Mouse (Mus musculus): Measurements from ENCODE around the gene Neurl1a. TPM values are rescaled to one million over a fixed set of nuclear protein-coding genes. Genes with fewer than 3 reads are reported as not detected.
A peak's percentile ranks its signal among the peaks of the same experiment; 100 is the strongest.

Gene Neurl1a
- polyA plus RNA-seq, 1 experiment from 2014 or later, result 1.3 TPM

GRCm38 (mm10) chr19:47285581-47285980 is 107.0 kb downstream of the Neurl1a start:
- no peak for ATAC-seq (ENCODE audit: insufficient number of reproducible peaks, insufficient read depth, low FRiP score, low read depth)
- H3K9me3 ChIP-seq (ENCODE audit: control insufficient read depth, low read length), result no peaks in the 10 kb centered on the region
- no peak overlapping the region for H3K9ac ChIP-seq (ENCODE audit: low read length)
- H3K4me3 ChIP-seq (ENCODE audit: control insufficient read depth in 1 of 2, insufficient read depth in 1 of 2, low read depth in 1 of 2, low read length in 2 of 2), result no peak overlapping the region
- H3K4me1 ChIP-seq (ENCODE audit: control insufficient read depth in 2 of 2, insufficient read depth in 2 of 2, low read length in 2 of 2), result peaks cover 13 to 24% of the 10 kb centered on the region in 2 experiments
- 93% methylated on average over 6 of the region's 6 CpGs for WGBS
- H3K4me2 ChIP-seq (ENCODE audit: low read length), result no peak overlapping the region
- no peaks in the 10 kb centered on the region for H3K27me3 ChIP-seq (ENCODE audit: control insufficient read depth, insufficient read depth, low read length)
- H3K27ac ChIP-seq (replicated peaks in 1 of 2; ENCODE audit: control insufficient read depth in 1 of 2, insufficient read depth in 1 of 2, low read depth in 2 of 2, low read length in 2 of 2), result no peak overlapping the region
- H3K36me3 ChIP-seq (ENCODE audit: control insufficient read depth, insufficient read depth, low read length), result peaks cover 95% of the 10 kb centered on the region

- Histone ChIP-seq H3K4me2 (ENCODE audit: low read length) (no peak overlapping the region), H3K9ac (ENCODE audit: low read length) (no peak overlapping the region), H3K4me3 (ENCODE audit: control insufficient read depth in 1 of 2, insufficient read depth in 1 of 2, low read depth in 1 of 2, low read length in 2 of 2) (no peak overlapping the region), H3K9me3 (ENCODE audit: control insufficient read depth, low read length) (no peaks in the 10 kb centered on the region), H3K27me3 (ENCODE audit: control insufficient read depth, insufficient read depth, low read length) (no peaks in the 10 kb centered on the region), H3K27ac (replicated peaks in 1 of 2; ENCODE audit: control insufficient read depth in 1 of 2, insufficient read depth in 1 of 2, low read depth in 2 of 2, low read length in 2 of 2) (no peak overlapping the region), H3K4me1 (ENCODE audit: control insufficient read depth in 2 of 2, insufficient read depth in 2 of 2, low read length in 2 of 2) (peaks cover 9 to 19% of the 10 kb centered on the region in 2 experiments), H3K36me3 (ENCODE audit: control insufficient read depth, insufficient read depth, low read length) (peaks cover 86% of the 10 kb centered on the region)
- ATAC-seq (ENCODE audit: insufficient number of reproducible peaks, insufficient read depth, low FRiP score, low read depth), result no peak
- WGBS, result 80% methylated on average over 17 of the region's 17 CpGs
Measured at GRCm38 (mm10) chr19:47286886-47287450, 108.3 kb downstream of the Neurl1a start.

- Histone ChIP-seq H3K27ac (replicated peaks in 1 of 2; ENCODE audit: control insufficient read depth in 1 of 2, insufficient read depth in 1 of 2, low read depth in 2 of 2, low read length in 2 of 2) (peak overlapping the region in 1 of 2 experiments; percentile 55; a peak in 1 of 4 replicates), H3K4me1 (ENCODE audit: control insufficient read depth in 2 of 2, insufficient read depth in 2 of 2, low read length in 2 of 2) (peaks cover 29 to 42% of the 10 kb centered on the region in 2 experiments), H3K4me3 (ENCODE audit: control insufficient read depth in 1 of 2, insufficient read depth in 1 of 2, low read depth in 1 of 2, low read length in 2 of 2) (no peak overlapping the region), H3K4me2 (ENCODE audit: low read length) (no peak overlapping the region), H3K9me3 (ENCODE audit: control insufficient read depth, low read length) (no peaks in the 10 kb centered on the region), H3K36me3 (ENCODE audit: control insufficient read depth, insufficient read depth, low read length) (peaks cover 44% of the 10 kb centered on the region), H3K9ac (ENCODE audit: low read length) (no peak overlapping the region), H3K27me3 (ENCODE audit: control insufficient read depth, insufficient read depth, low read length) (no peaks in the 10 kb centered on the region)
- 66% methylated on average over 7 of the region's 7 CpGs for WGBS
- no peak for ATAC-seq (ENCODE audit: insufficient number of reproducible peaks, insufficient read depth, low FRiP score, low read depth)
Measured at GRCm38 (mm10) chr19:47291307-47292080, 112.9 kb downstream of the Neurl1a start.

GRCm38 (mm10) chr19:47292451-47292951 is 113.9 kb downstream of the Neurl1a start:
- ATAC-seq (ENCODE audit: insufficient number of reproducible peaks, insufficient read depth, low FRiP score, low read depth), result peak; percentile 62

GRCm38 (mm10) chr19:47298100-47298499 is 119.5 kb downstream of the Neurl1a start:
- H3K27ac ChIP-seq (replicated peaks in 1 of 2; ENCODE audit: control insufficient read depth in 1 of 2, insufficient read depth in 1 of 2, low read depth in 2 of 2, low read length in 2 of 2), result no peak overlapping the region
- H3K4me2 ChIP-seq (ENCODE audit: low read length), result no peak overlapping the region
- no peak overlapping the region for H3K9ac ChIP-seq (ENCODE audit: low read length)
- H3K4me3 ChIP-seq (ENCODE audit: control insufficient read depth in 1 of 2, insufficient read depth in 1 of 2, low read depth in 1 of 2, low read length in 2 of 2), result no peak overlapping the region
- H3K36me3 ChIP-seq (ENCODE audit: control insufficient read depth, insufficient read depth, low read length), result peaks cover 32% of the 10 kb centered on the region
- 84% methylated on average over 11 of the region's 11 CpGs for WGBS
- H3K4me1 ChIP-seq (ENCODE audit: control insufficient read depth in 2 of 2, insufficient read depth in 2 of 2, low read length in 2 of 2), result peaks cover 42 to 65% of the 10 kb centered on the region in 2 experiments
- no peak for ATAC-seq (ENCODE audit: insufficient number of reproducible peaks, insufficient read depth, low FRiP score, low read depth)
- H3K27me3 ChIP-seq (ENCODE audit: control insufficient read depth, insufficient read depth, low read length), result no peaks in the 10 kb centered on the region
- no peaks in the 10 kb centered on the region for H3K9me3 ChIP-seq (ENCODE audit: control insufficient read depth, low read length)

More at GRCm38 (mm10) chr19:47292451-47292951, 113.9 kb downstream of the Neurl1a start:
- Histone ChIP-seq H3K27ac (replicated peaks in 1 of 2; ENCODE audit: control insufficient read depth in 1 of 2, insufficient read depth in 1 of 2, low read depth in 2 of 2, low read length in 2 of 2) (peak overlapping the region; percentile 15 to 55; a peak in 3 of 4 replicates), H3K4me1 (ENCODE audit: control insufficient read depth in 2 of 2, insufficient read depth in 2 of 2, low read length in 2 of 2) (peaks cover 34 to 49% of the 10 kb centered on the region in 2 experiments), H3K4me2 (ENCODE audit: low read length) (no peak overlapping the region), H3K4me3 (ENCODE audit: control insufficient read depth in 1 of 2, insufficient read depth in 1 of 2, low read depth in 1 of 2, low read length in 2 of 2) (no peak overlapping the region), H3K9ac (ENCODE audit: low read length) (no peak overlapping the region), H3K36me3 (ENCODE audit: control insufficient read depth, insufficient read depth, low read length) (peaks cover 34% of the 10 kb centered on the region), H3K9me3 (ENCODE audit: control insufficient read depth, low read length) (no peaks in the 10 kb centered on the region), H3K27me3 (ENCODE audit: control insufficient read depth, insufficient read depth, low read length) (no peaks in the 10 kb centered on the region)
- WGBS, result 54% methylated on average over 7 of the region's 7 CpGs

- Histone ChIP-seq H3K4me2 (ENCODE audit: low read length) (peak overlapping the region; percentile 18; the same call in 1 of the 2 replicates), H3K4me3 (ENCODE audit: control insufficient read depth in 1 of 2, insufficient read depth in 1 of 2, low read depth in 1 of 2, low read length in 2 of 2) (no peak overlapping the region), H3K27me3 (ENCODE audit: control insufficient read depth, insufficient read depth, low read length) (no peaks in the 10 kb centered on the region), H3K4me1 (ENCODE audit: control insufficient read depth in 2 of 2, insufficient read depth in 2 of 2, low read length in 2 of 2) (peaks cover 32 to 41% of the 10 kb centered on the region in 2 experiments), H3K9ac (ENCODE audit: low read length) (0 out of 2 replicates have a peak overlapping the region, but pooled peaks have one; percentile 5), H3K9me3 (ENCODE audit: control insufficient read depth, low read length) (no peaks in the 10 kb centered on the region), H3K36me3 (ENCODE audit: control insufficient read depth, insufficient read depth, low read length) (peaks cover 62% of the 10 kb centered on the region), H3K27ac (replicated peaks in 1 of 2; ENCODE audit: control insufficient read depth in 1 of 2, insufficient read depth in 1 of 2, low read depth in 2 of 2, low read length in 2 of 2) (peak overlapping the region; percentile 28 to 62)
- no peak for ATAC-seq (ENCODE audit: insufficient number of reproducible peaks, insufficient read depth, low FRiP score, low read depth)
- 32% methylated on average over 19 of the region's 19 CpGs for WGBS
Measured at GRCm38 (mm10) chr19:47301303-47302190, 122.9 kb downstream of the Neurl1a start.
